Mouse (Mus musculus) neural tube, embryonic 12.5 days (tissue): ENCODE data around the gene Nsd1. TPM values are rescaled to one million over a fixed set of nuclear protein-coding genes. Genes with fewer than 3 reads are reported as not detected.
"Not testable (repeated sequence)": the region's sequence is repeated elsewhere in the genome, so short reads cannot be mapped to it uniquely, and the experiment has no call there.

Source experiments
- ATAC-seq: fragments of 200-750 bp; cut with Nextera tagmentation; 2 replicates; pipeline ENCODE4 v1.8.0; 2017; ENCODE audit warnings: low read depth, mild to moderate bottlenecking, moderate TSS enrichment, moderate library complexity; ENCODE audit not compliant: low FRiP score
- H3K27ac ChIP-seq: fragments of 300-500 bp; sonication (generic); 2 replicates; pipeline ENCODE4 v1.5.1; 2016
- H3K27me3 ChIP-seq: fragments of 300-500 bp; sonication (generic); replicated peaks from 2 replicates; pipeline ENCODE4 v1.6.1; 2016; ENCODE audit warnings: mild to moderate bottlenecking
- H3K36me3 ChIP-seq: fragments of 300-500 bp; sonication (generic); 2 replicates; pipeline ENCODE4 v1.6.1; 2016; ENCODE audit warnings: mild to moderate bottlenecking
- H3K4me1 ChIP-seq: fragments of 300-500 bp; sonication (generic); 2 replicates; pipeline ENCODE4 v1.6.1; 2016
- H3K4me2 ChIP-seq: fragments of 300-500 bp; sonication (generic); replicated peaks from 2 replicates; pipeline ENCODE4 v1.6.1; 2016; ENCODE audit warnings: mild to moderate bottlenecking
- H3K4me3 ChIP-seq: fragments of 300-500 bp; sonication (generic); 2 replicates; pipeline ENCODE4 v1.5.1; 2016
- H3K9ac ChIP-seq: fragments of 300-500 bp; sonication (generic); 2 replicates; pipeline ENCODE4 v1.6.1; 2016; ENCODE audit warnings: mild to moderate bottlenecking
- H3K9me3 ChIP-seq: fragments of 300-500 bp; sonication (generic); 2 replicates; pipeline ENCODE4 v1.6.1; 2016; ENCODE audit warnings: mild to moderate bottlenecking
- WGBS: fragments of 180-500 bp; shearing (Covaris S2); methylation state at CpG from one replicate; pipeline ENCODE4 v1.1.7; 2016; 5-methylcytosine and 5-hydroxymethylcytosine counted together
- polyA plus RNA-seq: library from polyadenylated mRNA; unstranded; fragments of >200 nt; fragmentation: Nextera tagmentation; extraction: Ambion mirVana; gene quantifications from 2 replicates; pipeline ENCODE4 v1.2.1, GENCODE M21; 2016

Nsd1 gene
- polyA plus RNA-seq, 1 experiment from 2014 or later = 68.6 TPM

GRCm38 (mm10) chr13:55176265-55176664, 33.3 kb upstream of the Nsd1 start:
- Histone ChIP-seq H3K9ac (no peak overlapping the region), H3K27me3 (no peaks in the 10 kb centered on the region), H3K4me2 (no peak overlapping the region), H3K36me3 (no peaks in the 10 kb centered on the region), H3K4me3 (no peak overlapping the region), H3K27ac (no peak overlapping the region), H3K9me3 (no peaks in the 10 kb centered on the region), H3K4me1 (peaks cover 16% of the 10 kb centered on the region)
- ATAC-seq = no peak
- 89% methylated on average over 6 of the region's 6 CpGs for WGBS

DNA sequence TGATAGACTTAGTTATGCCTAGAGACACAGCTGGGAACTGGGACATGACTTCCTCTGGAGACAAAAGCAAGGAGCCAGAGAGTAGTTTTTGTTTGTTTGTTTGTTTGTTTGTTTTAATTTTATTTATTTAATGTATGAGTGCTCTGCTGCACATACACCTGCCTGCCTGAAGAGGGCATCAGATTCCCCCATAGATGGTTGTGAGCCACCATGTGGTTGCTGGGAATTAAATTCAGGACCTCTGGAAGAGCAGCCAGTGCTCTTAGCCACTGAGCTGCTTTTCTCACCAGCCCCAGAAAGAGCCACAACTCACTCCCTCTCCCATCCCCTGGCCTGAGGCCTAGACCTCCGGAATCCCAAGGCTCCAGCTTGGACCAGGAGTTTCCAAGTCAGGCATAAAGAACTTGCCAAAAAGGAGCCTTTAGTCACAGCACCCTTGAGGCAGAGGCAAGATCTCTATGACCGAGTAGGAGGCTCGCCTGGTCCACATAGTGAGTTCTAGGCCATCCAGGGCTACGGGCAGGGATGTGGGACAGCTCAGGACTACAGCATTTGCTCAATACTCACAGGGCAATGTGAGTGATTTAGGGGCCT, 31.6 kb upstream of the Nsd1 start:
- Histone ChIP-seq H3K4me3 (no peak overlapping the region), H3K9me3 (no peaks in the 10 kb centered on the region), H3K36me3 (no peaks in the 10 kb centered on the region), H3K27me3 (no peaks in the 10 kb centered on the region), H3K4me2 (no peak overlapping the region), H3K9ac (no peak overlapping the region), H3K27ac (no peak overlapping the region), H3K4me1 (peaks cover 6% of the 10 kb centered on the region)
- 67% methylated on average over 4 of the region's 4 CpGs for WGBS
- ATAC-seq = 0 out of 2 replicates have a peak, but pooled peaks have one; percentile 42

GRCm38 (mm10) chr13:55178556-55178955, 31.0 kb upstream of the Nsd1 start:
- 0 out of 2 replicates have a peak, but pooled peaks have one; percentile 58 for ATAC-seq
- H3K9ac ChIP-seq = no peak overlapping the region
- H3K4me2 ChIP-seq = no peak overlapping the region
- no peak overlapping the region for H3K4me3 ChIP-seq
- H3K36me3 ChIP-seq = no peaks in the 10 kb centered on the region
- no peaks in the 10 kb centered on the region for H3K27me3 ChIP-seq
- H3K4me1 ChIP-seq = peaks cover 6% of the 10 kb centered on the region
- WGBS = 34% methylated on average over 2 of the region's 2 CpGs
- H3K27ac ChIP-seq = no peak overlapping the region
- H3K9me3 ChIP-seq = no peaks in the 10 kb centered on the region

DNA sequence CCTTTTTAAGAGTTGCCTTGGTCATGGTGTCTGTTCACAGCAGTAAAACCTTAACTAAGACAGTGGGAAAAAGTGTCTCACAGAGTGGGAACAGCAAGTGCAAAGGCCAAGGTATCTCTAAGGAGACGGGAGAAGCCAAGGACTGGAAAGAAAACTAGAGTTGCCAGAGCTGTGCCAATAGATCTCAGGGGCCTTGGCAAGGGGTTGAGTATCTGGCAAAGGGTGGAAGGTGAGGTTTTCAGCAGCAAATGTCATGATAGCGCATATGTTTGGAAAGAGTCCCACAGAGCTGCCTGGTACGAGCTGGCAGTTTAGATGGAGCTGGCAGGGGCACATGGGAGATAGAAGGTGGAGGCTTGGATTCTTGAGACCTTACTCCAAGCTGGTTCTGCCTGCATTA, 30.0 kb upstream of the Nsd1 start:
- H3K9me3 ChIP-seq = no peaks in the 10 kb centered on the region
- H3K4me1 ChIP-seq = peaks cover 6% of the 10 kb centered on the region
- no peaks in the 10 kb centered on the region for H3K27me3 ChIP-seq
- 90% methylated on average over 3 of the region's 3 CpGs for WGBS
- no peak overlapping the region for H3K4me3 ChIP-seq
- H3K27ac ChIP-seq = no peak overlapping the region
- ATAC-seq = no peak
- H3K4me2 ChIP-seq = no peak overlapping the region
- H3K36me3 ChIP-seq = no peaks in the 10 kb centered on the region
- no peak overlapping the region for H3K9ac ChIP-seq

DNA sequence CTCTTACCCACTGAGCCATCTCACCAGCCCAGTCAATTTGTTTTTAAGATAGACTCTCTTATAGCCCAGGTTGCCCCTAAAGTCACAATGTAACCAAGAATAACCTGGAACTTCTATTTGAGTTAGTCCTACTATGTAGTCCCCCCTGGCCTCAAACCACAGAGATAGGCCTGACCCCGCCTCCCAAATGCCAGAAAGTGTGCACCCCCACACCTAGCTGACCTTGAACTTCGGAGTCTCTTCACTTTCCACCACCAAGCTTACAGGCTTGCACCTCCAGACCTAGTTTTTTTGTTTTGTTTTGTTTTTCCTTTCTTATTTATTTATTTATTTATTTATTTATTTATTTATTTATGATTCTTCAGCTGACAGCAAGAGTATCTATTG, 27.8 kb upstream of the Nsd1 start:
- Histone ChIP-seq H3K9ac (no peak overlapping the region), H3K4me3 (peak overlapping the region; percentile 22; the same call in 1 of the 2 replicates), H3K36me3 (no peaks in the 10 kb centered on the region), H3K4me1 (peaks cover 6% of the 10 kb centered on the region), H3K4me2 (peak overlapping the region; percentile 50), H3K9me3 (no peaks in the 10 kb centered on the region), H3K27me3 (no peaks in the 10 kb centered on the region), H3K27ac (no peak overlapping the region)
- no peak for ATAC-seq
- WGBS = 72% methylated on average over 2 of the region's 2 CpGs

DNA sequence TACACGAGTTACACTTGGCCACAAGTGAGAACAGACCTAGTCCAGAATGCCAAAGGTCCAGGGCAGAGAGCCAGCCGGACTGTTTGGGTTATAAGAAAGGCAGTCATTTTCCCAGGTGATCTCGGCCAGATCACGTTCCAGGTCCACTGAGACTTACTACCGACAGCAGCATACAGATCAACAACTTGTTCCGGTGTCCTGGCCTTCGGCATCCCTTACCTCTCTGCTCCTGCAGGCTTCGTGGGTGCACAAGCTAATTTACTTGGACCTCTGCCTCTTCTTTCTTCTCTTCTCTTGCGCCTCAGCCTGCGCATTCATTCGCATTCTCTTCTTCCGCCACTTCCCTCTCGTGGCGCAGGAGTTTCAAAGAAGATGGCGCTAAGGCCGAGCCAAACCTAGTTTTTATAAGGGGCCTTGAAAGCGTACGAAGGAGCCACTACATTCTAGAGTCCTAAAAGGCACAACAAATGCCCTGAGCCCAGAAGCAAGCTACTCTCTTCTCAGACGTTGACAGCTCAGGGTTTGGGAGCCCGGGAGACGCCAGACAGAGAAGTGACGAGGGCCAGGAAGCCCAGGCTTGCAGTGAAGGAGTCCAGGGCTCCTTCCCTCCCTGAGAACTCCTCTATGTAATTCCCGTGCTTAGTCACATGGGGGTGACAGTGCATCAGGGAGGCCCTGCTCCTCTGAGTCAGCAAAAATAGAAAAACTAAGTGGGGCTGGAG, 27.2 kb upstream of the Nsd1 start:
- H3K9ac ChIP-seq = 0 out of 2 replicates have a peak overlapping the region, but pooled peaks have one; percentile 14
- H3K27me3 ChIP-seq = no peaks in the 10 kb centered on the region
- H3K9me3 ChIP-seq = no peaks in the 10 kb centered on the region
- H3K36me3 ChIP-seq = no peaks in the 10 kb centered on the region
- peak overlapping the region; percentile 22 for H3K4me3 ChIP-seq
- 4% methylated on average over 23 of the region's 23 CpGs for WGBS
- H3K4me2 ChIP-seq = peak overlapping the region; percentile 50
- peak; percentile 65; the same call in 1 of the 2 replicates for ATAC-seq
- no peak overlapping the region for H3K27ac ChIP-seq
- peaks cover 6% of the 10 kb centered on the region for H3K4me1 ChIP-seq

DNA sequence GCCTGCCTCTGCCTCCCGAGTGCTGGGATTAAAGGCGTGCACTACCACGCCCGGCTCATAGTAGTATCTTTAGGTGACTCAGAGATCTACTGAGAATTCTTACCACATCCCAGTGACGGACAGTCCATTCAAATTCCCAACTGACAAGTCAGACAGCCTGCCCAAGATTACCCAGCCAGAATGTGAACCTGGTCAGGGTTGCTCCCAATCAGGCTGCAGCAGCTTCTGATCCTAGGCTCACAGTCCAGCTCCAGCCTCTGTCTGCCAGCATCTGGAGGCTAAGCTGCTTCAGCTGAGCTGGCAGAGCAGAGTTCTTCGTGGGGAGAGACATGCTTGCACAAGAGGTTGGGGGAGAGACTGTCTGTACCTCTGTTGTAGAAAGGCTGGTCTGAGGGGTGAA, 26.2 kb upstream of the Nsd1 start:
- no peaks in the 10 kb centered on the region for H3K27me3 ChIP-seq
- WGBS = 87% methylated on average over 6 of the region's 6 CpGs

DNA sequence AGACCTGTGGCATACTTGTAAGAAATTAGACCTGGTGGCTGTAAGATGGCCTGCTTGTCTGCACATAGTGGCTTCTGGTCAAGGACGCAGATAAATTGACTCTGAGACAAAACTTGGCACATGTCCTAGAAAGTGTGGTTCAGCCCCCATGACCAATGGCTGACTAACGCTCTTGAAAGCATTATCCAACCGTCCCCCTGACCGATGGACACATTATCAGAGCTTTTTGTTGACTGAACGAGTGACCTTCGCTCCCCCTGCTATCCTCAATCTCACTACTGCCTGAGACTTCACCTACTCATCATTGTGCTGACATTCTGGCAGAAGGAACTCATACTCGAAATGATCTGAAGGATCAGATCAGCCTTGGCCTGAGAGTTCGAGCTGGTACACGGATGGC, 22.5 kb upstream of the Nsd1 start:
- not testable (repeated sequence) for H3K27me3 ChIP-seq, H3K9me3 ChIP-seq, H3K9ac ChIP-seq, ATAC-seq, H3K27ac ChIP-seq, H3K4me2 ChIP-seq, H3K4me3 ChIP-seq, H3K36me3 ChIP-seq
- 56% methylated on average over 3 of the region's 9 CpGs for WGBS
- H3K4me1 ChIP-seq = peaks cover 13% of the 10 kb centered on the region

More for the DNA sequence above, 26.2 kb upstream of the Nsd1 start:
- no peak overlapping the region for H3K4me2 ChIP-seq
- ATAC-seq = no peak
- peaks cover 6% of the 10 kb centered on the region for H3K4me1 ChIP-seq
- no peaks in the 10 kb centered on the region for H3K36me3 ChIP-seq
- no peak overlapping the region for H3K27ac ChIP-seq
- H3K9me3 ChIP-seq = no peaks in the 10 kb centered on the region
- no peak overlapping the region for H3K4me3 ChIP-seq
- no peak overlapping the region for H3K9ac ChIP-seq

DNA sequence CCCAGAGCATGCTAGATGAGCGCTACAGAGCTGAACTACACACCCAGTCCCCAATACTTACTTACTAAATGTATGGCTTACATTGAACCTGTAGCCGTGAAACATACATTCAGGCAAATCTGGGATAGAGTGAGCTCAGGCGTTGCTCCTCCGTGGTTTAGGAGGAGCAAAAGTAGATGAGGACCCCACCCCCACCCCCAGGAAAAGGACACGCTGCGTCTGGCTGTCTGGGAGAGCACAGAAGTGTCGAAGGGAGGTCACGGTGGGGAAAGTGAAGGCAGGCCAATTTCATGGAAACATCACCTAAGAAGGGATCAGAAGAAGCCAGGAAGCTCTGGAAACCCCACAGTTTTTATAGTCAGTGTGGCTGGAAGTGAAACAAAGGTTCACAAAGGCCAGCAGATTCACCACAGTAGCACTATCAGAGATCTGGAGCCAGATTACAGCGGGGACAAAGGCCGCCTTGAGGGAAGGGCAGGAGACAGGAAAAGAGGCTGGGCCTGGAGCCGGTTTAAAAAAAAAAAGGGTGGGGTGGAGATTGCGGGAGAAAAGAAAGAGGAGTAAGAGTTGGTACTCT, 20.0 kb upstream of the Nsd1 start:
- Histone ChIP-seq H3K4me3 (peak overlapping the region; percentile 29), H3K9ac (peak overlapping the region; percentile 71), H3K27me3 (no peaks in the 10 kb centered on the region), H3K9me3 (no peaks in the 10 kb centered on the region), H3K4me1 (peaks cover 11% of the 10 kb centered on the region; the same call in 1 of the 2 replicates), H3K36me3 (no peaks in the 10 kb centered on the region), H3K4me2 (peak overlapping the region; percentile 65), H3K27ac (peak overlapping the region; percentile 83)
- peak; percentile 25 for ATAC-seq
- 6% methylated on average over 12 of the region's 12 CpGs for WGBS

- H3K36me3 ChIP-seq = no peaks in the 10 kb centered on the region
- H3K4me2 ChIP-seq = peak overlapping the region; percentile 65
- 4% methylated on average over 34 of the region's 34 CpGs for WGBS
- ATAC-seq = peak; percentile 100
- H3K4me3 ChIP-seq = peak overlapping the region; percentile 29
- H3K27ac ChIP-seq = peak overlapping the region; percentile 83
- no peaks in the 10 kb centered on the region for H3K27me3 ChIP-seq
- H3K9ac ChIP-seq = peak overlapping the region; percentile 71
- no peaks in the 10 kb centered on the region for H3K9me3 ChIP-seq
- H3K4me1 ChIP-seq = peaks cover 11% of the 10 kb centered on the region; the same call in 1 of the 2 replicates
These were observed 19.3 kb upstream of the Nsd1 start for GRCm38 (mm10) chr13:55190121-55190868.

- Histone ChIP-seq H3K27ac (no peak overlapping the region), H3K4me2 (no peak overlapping the region), H3K9me3 (no peaks in the 10 kb centered on the region), H3K9ac (no peak overlapping the region), H3K27me3 (no peaks in the 10 kb centered on the region), H3K36me3 (no peaks in the 10 kb centered on the region), H3K4me1 (peaks cover 11% of the 10 kb centered on the region; the same call in 1 of the 2 replicates), H3K4me3 (no peak overlapping the region)
- no peak for ATAC-seq
- 93% methylated on average over 5 of the region's 5 CpGs for WGBS
These were observed 18.0 kb upstream of the Nsd1 start for GRCm38 (mm10) chr13:55191535-55191934.

DNA sequence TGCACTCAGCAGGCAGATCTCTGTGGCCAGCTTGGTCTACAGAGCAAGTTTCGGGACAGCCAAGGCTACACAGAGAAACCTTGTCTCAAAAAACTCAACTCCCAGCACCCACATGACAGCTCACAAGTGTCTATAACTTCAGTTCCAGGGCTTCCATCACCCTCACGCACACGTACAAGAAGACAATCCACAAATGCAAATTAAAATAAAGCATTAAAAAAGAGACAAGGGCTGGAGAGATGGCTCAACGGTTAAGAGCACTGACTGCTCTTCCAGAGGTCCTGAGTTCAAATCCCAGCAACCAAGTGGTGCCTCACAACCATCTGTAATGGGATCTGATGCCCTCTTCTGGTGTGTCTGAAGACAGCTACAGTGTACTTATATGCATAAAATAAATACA, 6.8 kb upstream of the Nsd1 start:
- H3K4me3 ChIP-seq, H3K4me1 ChIP-seq, H3K36me3 ChIP-seq, H3K27ac ChIP-seq, ATAC-seq, H3K9ac ChIP-seq, H3K27me3 ChIP-seq, H3K9me3 ChIP-seq, H3K4me2 ChIP-seq: not testable (repeated sequence)
- 91% methylated on average over 4 of the region's 4 CpGs for WGBS
